Comparison of ENCODE assay signal across 25 mouse cellular contexts in genomic region chr16:44589506-44589905, GRCm38 (mm10). TPM values are rescaled to one million over a fixed set of nuclear protein-coding genes. Genes with fewer than 3 reads are reported as not detected.
A peak's percentile ranks its signal among the peaks of the same experiment; 100 is the strongest.
DNase-seq lines count a peak whose midpoint lies in the region; ATAC-seq and TF ChIP-seq lines count a peak whose summit lies in the region.
"Had no signal": no experiment of that assay in that cellular context is flagged by ENCODE, and none has a peak within 500 bp of the region (broad histone marks: within the 10 kb centered on the region; RNA-seq: fewer than 3 reads in every experiment).

No protein-coding gene starts in this region.

- H3K4me1 ChIP-seq in cerebellum, adult 2 months (ENCODE audit: control insufficient read depth, insufficient read depth, low read length) = no peaks in the 10 kb centered on the region; the same call in 1 of the 2 replicates
- H3K4me1 ChIP-seq in forebrain, embryonic 14.5 days (ENCODE audit: control insufficient read depth, insufficient read depth, low read length) = no peaks in the 10 kb centered on the region
- H3K4me1 ChIP-seq in forebrain, embryonic 15.5 days = no peaks in the 10 kb centered on the region
- no peaks in the 10 kb centered on the region for H3K4me1 ChIP-seq in midbrain, embryonic 11.5 days (ENCODE audit: control insufficient read depth, insufficient read depth, low read length)
- no peaks in the 10 kb centered on the region for H3K4me1 ChIP-seq in midbrain, embryonic 14.5 days (ENCODE audit: control insufficient read depth, insufficient read depth, low read length)
- H3K4me1 ChIP-seq: embryonic facial prominence, embryonic 13.5 days; embryonic facial prominence, embryonic 15.5 days; forebrain, embryonic 10.5 days; forebrain, embryonic 12.5 days had no signal

- 11% methylated on average over 1 of the region's 1 CpGs for WGBS in cerebellum, adult 2 months
- WGBS in forebrain, embryonic 14.5 days = 59% methylated on average over 1 of the region's 1 CpGs
- 67% methylated on average over 1 of the region's 1 CpGs for WGBS in forebrain, embryonic 15.5 days
- WGBS in midbrain, embryonic 11.5 days = 74% methylated on average over 1 of the region's 1 CpGs
- 88% methylated on average over 1 of the region's 1 CpGs for WGBS in midbrain, embryonic 14.5 days

- no peak overlapping the region for H3K4me3 ChIP-seq in cerebellum, adult 2 months (replicated peaks; ENCODE audit: insufficient read depth, low read depth, low read length)
- no peak overlapping the region for H3K4me3 ChIP-seq in forebrain, embryonic 14.5 days (ENCODE audit: low read depth, low read length)
- H3K4me3 ChIP-seq in forebrain, embryonic 15.5 days = no peak overlapping the region
- H3K4me3 ChIP-seq in midbrain, embryonic 11.5 days (ENCODE audit: low read depth, low read length) = no peak overlapping the region
- H3K4me3 ChIP-seq in midbrain, embryonic 14.5 days (replicated peaks; ENCODE audit: low read depth, low read length) = no peak overlapping the region
- H3K4me3 ChIP-seq: embryonic facial prominence, embryonic 13.5 days; embryonic facial prominence, embryonic 15.5 days; erythroblast, embryonic 14.5 days; forebrain, embryonic 10.5 days; forebrain, embryonic 12.5 days had no signal

- no peak overlapping the region for H3K9ac ChIP-seq in forebrain, embryonic 14.5 days (ENCODE audit: low read length)
- H3K9ac ChIP-seq in forebrain, embryonic 15.5 days (replicated peaks) = no peak overlapping the region
- H3K9ac ChIP-seq in midbrain, embryonic 11.5 days (ENCODE audit: low read length) = no peak overlapping the region
- H3K9ac ChIP-seq in midbrain, embryonic 14.5 days (replicated peaks; ENCODE audit: low read length) = no peak overlapping the region
- H3K9ac ChIP-seq: embryonic facial prominence, embryonic 13.5 days; embryonic facial prominence, embryonic 15.5 days; forebrain, embryonic 12.5 days had no signal

- no peak for ATAC-seq in forebrain, embryonic 14.5 days
- ATAC-seq in forebrain, embryonic 15.5 days (replicated peaks) = no peak
- no peak for ATAC-seq in midbrain, embryonic 11.5 days (ENCODE audit: low FRiP score)
- no peak for ATAC-seq in midbrain, embryonic 14.5 days (ENCODE audit: low FRiP score, low TSS enrichment)
- ATAC-seq: activated CD4-positive, CD25-positive, alpha-beta regulatory T cell, adult 4 months; CD4-positive, CD25-positive, alpha-beta regulatory T cell, adult 4 months; Patski had no signal

- no peak for TF ChIP-seq POLR2A in cerebellum, adult 2 months (IDR thresholded peaks at IDR 0.05; ENCODE audit: borderline replicate concordance, insufficient read depth, low read length)

- H3K27me3 ChIP-seq in cerebellum, adult 2 months (ENCODE audit: control insufficient read depth, insufficient read depth, low read length) = no peaks in the 10 kb centered on the region
- no peaks in the 10 kb centered on the region for H3K27me3 ChIP-seq in forebrain, embryonic 14.5 days (replicated peaks; ENCODE audit: control insufficient read depth, insufficient read depth, low read length)
- no peaks in the 10 kb centered on the region for H3K27me3 ChIP-seq in forebrain, embryonic 15.5 days
- no peaks in the 10 kb centered on the region for H3K27me3 ChIP-seq in midbrain, embryonic 11.5 days (ENCODE audit: control insufficient read depth, insufficient read depth, low read length)
- H3K27me3 ChIP-seq in midbrain, embryonic 14.5 days (ENCODE audit: control insufficient read depth, insufficient read depth, low read length) = no peaks in the 10 kb centered on the region
- H3K27me3 ChIP-seq: CH12.LX; embryonic facial prominence, embryonic 13.5 days; embryonic facial prominence, embryonic 15.5 days; Patski had no signal

- no peaks in the 10 kb centered on the region for H3K36me3 ChIP-seq in forebrain, embryonic 14.5 days (ENCODE audit: control insufficient read depth, insufficient read depth, low read length)
- H3K36me3 ChIP-seq in forebrain, embryonic 15.5 days = no peaks in the 10 kb centered on the region
- no peaks in the 10 kb centered on the region for H3K36me3 ChIP-seq in midbrain, embryonic 11.5 days (ENCODE audit: control insufficient read depth, insufficient read depth, low read length)
- H3K36me3 ChIP-seq in midbrain, embryonic 14.5 days (ENCODE audit: control insufficient read depth, insufficient read depth, low read length) = no peaks in the 10 kb centered on the region
- H3K36me3 ChIP-seq: embryonic facial prominence, embryonic 13.5 days; embryonic facial prominence, embryonic 15.5 days; forebrain, embryonic 10.5 days; forebrain, embryonic 12.5 days; G1E had no signal

- no peaks in the 10 kb centered on the region for H3K9me3 ChIP-seq in forebrain, embryonic 14.5 days (replicated peaks; ENCODE audit: control insufficient read depth, low read length)
- H3K9me3 ChIP-seq in forebrain, embryonic 15.5 days = no peaks in the 10 kb centered on the region
- peaks cover 3% of the 10 kb centered on the region; the same call in 1 of the 2 replicates for H3K9me3 ChIP-seq in midbrain, embryonic 11.5 days (ENCODE audit: control insufficient read depth, low read length)
- H3K9me3 ChIP-seq in midbrain, embryonic 14.5 days (ENCODE audit: control insufficient read depth, low read length) = 0 out of 2 replicates have a peak, but pooled peaks cover 3% of the 10 kb centered on the region
- H3K9me3 ChIP-seq: embryonic facial prominence, embryonic 13.5 days; embryonic facial prominence, embryonic 15.5 days; G1E had no signal

- H3K27ac ChIP-seq in cerebellum, adult 2 months (ENCODE audit: insufficient read depth, low read length) = 0 out of 2 replicates have a peak overlapping the region, but pooled peaks have one; percentile 34
- no peak overlapping the region for H3K27ac ChIP-seq in forebrain, embryonic 14.5 days (ENCODE audit: low read depth, low read length)
- no peak overlapping the region for H3K27ac ChIP-seq in forebrain, embryonic 15.5 days (replicated peaks)
- H3K27ac ChIP-seq in midbrain, embryonic 11.5 days (ENCODE audit: low read depth, low read length) = no peak overlapping the region
- H3K27ac ChIP-seq in midbrain, embryonic 14.5 days (replicated peaks; ENCODE audit: low read depth, low read length) = no peak overlapping the region
- H3K27ac ChIP-seq: embryonic facial prominence, embryonic 13.5 days; embryonic facial prominence, embryonic 15.5 days; forebrain, embryonic 10.5 days; forebrain, embryonic 12.5 days had no signal

- peak in 1 of 2 experiments; percentile 61 for DNase-seq in cerebellum, adult 2 months
- no peak for DNase-seq in cerebellum, postnatal 25 days
- DNase-seq in forebrain, embryonic 14.5 days (ENCODE audit: low spot score) = peak; percentile 25
- peak; percentile 37 for DNase-seq in midbrain, embryonic 11.5 days (ENCODE audit: low spot score, missing footprints)
- DNase-seq in midbrain, embryonic 14.5 days = no peak
- DNase-seq: adrenal gland, adult 8-10 months; adrenal gland, postnatal 14 days; adrenal gland, postnatal 36 days; B cell, adult 2 months; cerebellum, adult 11 months; cerebellum, adult 18-20 months; cerebellum, postnatal 10 days; cerebellum, postnatal 36 days; embryo, embryonic 11 days had no signal

- no peak overlapping the region for H3K4me2 ChIP-seq in forebrain, embryonic 14.5 days (ENCODE audit: low read length)
- no peak overlapping the region for H3K4me2 ChIP-seq in forebrain, embryonic 15.5 days (replicated peaks)
- no peak overlapping the region for H3K4me2 ChIP-seq in midbrain, embryonic 11.5 days
- H3K4me2 ChIP-seq in midbrain, embryonic 14.5 days (ENCODE audit: low read length) = no peak overlapping the region
- H3K4me2 ChIP-seq: embryonic facial prominence, embryonic 13.5 days; embryonic facial prominence, embryonic 15.5 days; forebrain, embryonic 12.5 days had no signal

- TF ChIP-seq CTCF in cerebellum, adult 2 months (IDR thresholded peaks at IDR 0.05; ENCODE audit: borderline replicate concordance, insufficient read depth, low read depth, low read length) = no peak

RNA-seq across cellular contexts. Expression of gene Boc, which starts 30.8 kb away (rescaled TPM):
- polyA plus RNA-seq in cerebellum, adult 2 months (2012; rRNA removed) = 37.9 and 43.6 TPM in 2 replicates
- polyA plus RNA-seq in forebrain, embryonic 14.5 days (2014; fragmentation: Nextera tagmentation; extraction: Ambion mirVana) = 11.5 and 13.3 TPM in 2 replicates
- polyA plus RNA-seq in forebrain, embryonic 15.5 days (2015; fragmentation: Nextera tagmentation; extraction: Ambion mirVana) = 15.3 and 16.9 TPM in 2 replicates
- 37.8 and 44.7 TPM in 2 replicates for polyA plus RNA-seq in midbrain, embryonic 11.5 days (2014; fragmentation: Nextera tagmentation; extraction: Ambion mirVana)
- polyA plus RNA-seq in midbrain, embryonic 14.5 days (2014; fragmentation: Nextera tagmentation; extraction: Ambion mirVana) = 14.1 and 22.6 TPM in 2 replicates
- polyA plus RNA-seq: erythroblast, embryonic 14.5 days; G1E had no signal

Comparison
In these comparisons a context has a peak if more than half of its experiments do, and no peak if none do; other contexts are left out.
1. DNase-seq: peak in forebrain, embryonic 14.5 days (single experiment) and midbrain, embryonic 11.5 days (single experiment); none in cerebellum, postnatal 25 days (0 of 2) and midbrain, embryonic 14.5 days (single experiment).